Mouse (Mus musculus) ES-Bruce4 (cell line): ENCODE data around the gene Armc8.

Source experiments
- CTCF ChIP-seq: IDR thresholded peaks from one replicate; pipeline ENCODE4 v1.8.1; 2011; ENCODE audit warnings: low read depth, low read length
- POLR2A ChIP-seq: IDR thresholded peaks from one replicate; pipeline ENCODE4 v1.8.1; 2011; ENCODE audit warnings: low read length; ENCODE audit not compliant: insufficient read depth

- no peak for TF ChIP-seq CTCF
- TF ChIP-seq POLR2A: no peak
Observed at GRCm38 (mm10) chr9:99436182-99437030, 132.3 kb downstream of the Armc8 start.
